Mouse (Mus musculus) embryonic facial prominence, embryonic 11.5 days (tissue): ENCODE results near the gene Xylb. TPM values are rescaled to one million over a fixed set of nuclear protein-coding genes. Genes with fewer than 3 reads are reported as not detected.

Experiments
- ATAC-seq: fragments of 200-750 bp; cut with Nextera tagmentation; replicated peaks from 2 replicates; pipeline ENCODE4 v1.8.0; 2017; ENCODE audit warnings: low read depth; ENCODE audit not compliant: insufficient number of reproducible peaks, low FRiP score, low TSS enrichment
- DNase-seq: peaks from one replicate; pipeline ENCODE4 v3.0.0-alpha.2; 2015; ENCODE audit warnings: low spot score
- H3K27ac ChIP-seq: fragments of 300-500 bp; sonication (generic); replicated peaks from 2 replicates; pipeline ENCODE4 v1.5.1; 2014; ENCODE audit warnings: mild to moderate bottlenecking, low read depth, low read length, control low read depth
- H3K27me3 ChIP-seq: fragments of 300-500 bp; sonication (generic); 2 replicates; pipeline ENCODE4 v1.6.1; 2014; ENCODE audit warnings: mild to moderate bottlenecking, low read length, moderate library complexity, mixed read lengths; ENCODE audit not compliant: control insufficient read depth, insufficient read depth
- H3K36me3 ChIP-seq: fragments of 300-500 bp; sonication (generic); replicated peaks from 2 replicates; pipeline ENCODE4 v1.6.1; 2014; ENCODE audit warnings: low read depth, mild to moderate bottlenecking, low read length, moderate library complexity, mixed read lengths; ENCODE audit not compliant: control insufficient read depth, insufficient read depth
- H3K4me1 ChIP-seq: fragments of 300-500 bp; sonication (generic); 2 replicates; pipeline ENCODE4 v1.6.1; 2014; ENCODE audit warnings: low read length, mixed read lengths; ENCODE audit not compliant: control insufficient read depth, insufficient read depth
- H3K4me2 ChIP-seq: fragments of 300-500 bp; sonication (generic); 2 replicates; pipeline ENCODE4 v1.6.1; 2014; ENCODE audit warnings: low read depth, mild to moderate bottlenecking, control low read depth, low read length, moderate library complexity
- H3K4me3 ChIP-seq: fragments of 300-500 bp; sonication (generic); 2 replicates; pipeline ENCODE4 v1.5.1; 2014; ENCODE audit warnings: low read depth, low read length, control low read depth
- H3K9ac ChIP-seq: fragments of 300-500 bp; sonication (generic); replicated peaks from 2 replicates; pipeline ENCODE4 v1.6.1; 2014; ENCODE audit warnings: mild to moderate bottlenecking, control low read depth, low read length
- H3K9me3 ChIP-seq: fragments of 300-500 bp; sonication (generic); replicated peaks from 2 replicates; pipeline ENCODE4 v1.6.1; 2016; ENCODE audit warnings: mild to moderate bottlenecking, low read length, inconsistent platforms, mixed read lengths; ENCODE audit not compliant: control insufficient read depth
- WGBS: fragments of 180-500 bp; shearing (Covaris S2); extraction: QIAGEN DNeasy Blood & Tissue Kit; methylation state at CpG from one replicate; pipeline ENCODE4 v1.1.7; 2014; 5-methylcytosine and 5-hydroxymethylcytosine counted together
- polyA plus RNA-seq: library from polyadenylated mRNA; unstranded; fragments of >200 nt; fragmentation: Nextera tagmentation; extraction: Ambion mirVana; gene quantifications from 2 replicates; pipeline ENCODE4 v1.2.1, GENCODE M21; 2014

Gene Xylb
- polyA plus RNA-seq = 6.3 and 6.7 TPM in 2 replicates

GRCm38 (mm10) chr9:119357331-119358057 lies at the start of gene Xylb:
TSS of gene Xylb (plus strand) at chr9:119357381.
- Histone ChIP-seq H3K4me2 (peak within 1 kb of the TSS; percentile 94), H3K36me3 (no peaks in the 10 kb centered on the region), H3K9me3 (no peaks in the 10 kb centered on the region), H3K4me3 (peak within 1 kb of the TSS; percentile 69), H3K9ac (peak within 1 kb of the TSS; percentile 77), H3K27ac (no peak within 1 kb of the TSS), H3K4me1 (no peaks in the 10 kb centered on the region), H3K27me3 (no peaks in the 10 kb centered on the region)
- peak; percentile 93 for DNase-seq
- peak; percentile 71 for ATAC-seq
- 4% methylated on average over 65 of the region's 65 CpGs for WGBS

- Histone ChIP-seq H3K27ac (no peak overlapping the region), H3K4me2 (no peak overlapping the region), H3K36me3 (no peaks in the 10 kb centered on the region), H3K9ac (no peak overlapping the region), H3K4me3 (no peak overlapping the region), H3K27me3 (no peaks in the 10 kb centered on the region), H3K9me3 (no peaks in the 10 kb centered on the region), H3K4me1 (no peaks in the 10 kb centered on the region)
- 85% methylated on average over 1 of the region's 1 CpGs for WGBS
- no peak for DNase-seq
- no peak for ATAC-seq
Observed at GRCm38 (mm10) chr9:119309067-119309466, 48.1 kb upstream of the Xylb start.

GRCm38 (mm10) chr9:119313096-119313495 lies 44.1 kb upstream of the Xylb start:
- Histone ChIP-seq H3K9me3 (no peaks in the 10 kb centered on the region), H3K4me2 (no peak overlapping the region), H3K36me3 (no peaks in the 10 kb centered on the region), H3K4me1 (no peaks in the 10 kb centered on the region), H3K27ac (no peak overlapping the region), H3K27me3 (no peaks in the 10 kb centered on the region), H3K9ac (no peak overlapping the region), H3K4me3 (no peak overlapping the region)
- 95% methylated on average over 10 of the region's 10 CpGs for WGBS
- ATAC-seq (no peak), DNase-seq (no peak)

- Histone ChIP-seq H3K9ac (no peak overlapping the region), H3K9me3 (no peaks in the 10 kb centered on the region), H3K4me2 (no peak overlapping the region), H3K4me1 (no peaks in the 10 kb centered on the region), H3K4me3 (no peak overlapping the region), H3K27me3 (no peaks in the 10 kb centered on the region), H3K36me3 (no peaks in the 10 kb centered on the region), H3K27ac (no peak overlapping the region)
- DNase-seq = no peak
- WGBS = 88% methylated on average over 1 of the region's 1 CpGs
- no peak for ATAC-seq
Observed at GRCm38 (mm10) chr9:119318891-119319290, 38.3 kb upstream of the Xylb start.

DNA sequence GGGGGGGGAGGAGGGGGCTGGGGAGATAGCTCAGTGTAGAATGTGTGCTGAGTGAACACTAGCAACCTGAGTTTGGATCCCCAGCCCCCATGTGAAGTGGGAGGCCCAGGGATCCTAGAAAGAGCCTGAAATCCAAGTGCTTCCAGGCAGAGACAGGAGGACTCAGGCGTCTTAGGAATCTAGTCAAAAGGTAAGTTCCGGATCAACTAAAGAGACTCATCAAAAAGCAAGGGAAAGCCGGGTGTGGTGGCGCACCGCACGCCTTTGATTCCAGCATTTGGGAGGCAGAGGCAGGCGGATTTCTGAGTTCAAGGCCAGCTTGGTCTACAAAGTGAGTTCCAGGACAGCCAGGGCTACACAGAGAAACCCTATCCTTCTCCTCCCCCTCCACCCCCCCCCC lies 36.7 kb upstream of the Xylb start:
- no peak for ATAC-seq
- H3K4me3 ChIP-seq = no peak overlapping the region
- H3K36me3 ChIP-seq = no peaks in the 10 kb centered on the region

GRCm38 (mm10) chr9:119320946-119321345 lies 36.2 kb upstream of the Xylb start:
- Histone ChIP-seq H3K27me3 (no peaks in the 10 kb centered on the region), H3K4me2 (peak overlapping the region; percentile 88), H3K27ac (no peak overlapping the region), H3K4me3 (peak overlapping the region; percentile 95), H3K36me3 (no peaks in the 10 kb centered on the region), H3K9me3 (no peaks in the 10 kb centered on the region), H3K4me1 (no peaks in the 10 kb centered on the region), H3K9ac (peak overlapping the region; percentile 48)
- WGBS = 11% methylated on average over 7 of the region's 7 CpGs
- no peak for ATAC-seq
- DNase-seq = no peak

More for the DNA sequence above, 36.7 kb upstream of the Xylb start:
- H3K9ac ChIP-seq = no peak overlapping the region
- no peaks in the 10 kb centered on the region for H3K27me3 ChIP-seq
- no peaks in the 10 kb centered on the region for H3K9me3 ChIP-seq
- no peaks in the 10 kb centered on the region for H3K4me1 ChIP-seq
- 81% methylated on average over 7 of the region's 7 CpGs for WGBS
- no peak overlapping the region for H3K4me2 ChIP-seq
- H3K27ac ChIP-seq = no peak overlapping the region
- DNase-seq = no peak

DNA sequence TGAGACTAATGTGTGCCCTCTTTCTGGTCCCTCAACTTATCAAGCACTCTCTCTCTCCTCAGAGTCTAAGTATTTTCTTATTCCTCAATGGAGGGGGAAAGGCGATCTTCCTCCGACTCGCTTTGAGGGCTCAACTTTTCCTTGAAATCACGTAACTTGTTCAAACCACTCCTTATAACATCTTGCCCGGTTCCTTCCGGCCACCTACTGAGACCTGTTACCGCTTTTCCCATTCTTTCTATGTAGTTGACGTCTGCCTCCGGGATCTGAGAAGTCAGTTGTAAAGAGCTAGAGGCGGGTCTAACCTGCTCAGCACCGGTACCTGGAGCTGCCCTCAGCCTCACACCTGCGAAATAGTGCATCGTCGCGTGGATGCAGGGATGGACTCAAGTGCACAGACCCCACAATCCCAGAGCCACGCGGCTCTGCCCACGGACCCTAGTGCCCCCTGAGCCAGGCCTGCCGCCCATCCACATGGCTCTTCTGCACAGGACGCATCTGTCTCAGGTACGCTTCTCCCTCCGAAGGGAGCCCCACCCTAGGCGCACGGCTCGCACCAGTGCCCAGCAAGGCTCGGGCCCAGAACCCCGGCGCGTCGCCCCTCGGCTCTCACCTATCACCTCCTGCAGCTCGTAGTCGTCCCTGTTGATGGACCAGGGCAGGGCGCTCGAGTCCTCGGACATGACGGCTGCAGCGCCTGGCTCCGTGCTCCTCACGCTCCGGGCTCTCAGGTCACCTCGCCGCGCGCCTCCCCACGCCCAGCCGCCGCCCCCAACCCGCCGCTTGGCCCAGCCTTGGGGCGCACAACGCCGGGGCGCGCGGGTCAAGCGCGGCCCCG lies 35.6 kb upstream of the Xylb start:
- Histone ChIP-seq H3K27ac (peak overlapping the region; percentile 76), H3K27me3 (no peaks in the 10 kb centered on the region), H3K4me2 (peak overlapping the region; percentile 88), H3K4me1 (no peaks in the 10 kb centered on the region), H3K9me3 (no peaks in the 10 kb centered on the region), H3K9ac (peak overlapping the region; percentile 81), H3K36me3 (no peaks in the 10 kb centered on the region), H3K4me3 (peak overlapping the region; percentile 95)
- WGBS = under 1% methylated on average over 56 of the region's 59 CpGs
- ATAC-seq (peak; percentile 49), DNase-seq (peak; percentile 9)
